Mouse (Mus musculus) hematopoietic stem cell, adult 5-6 weeks (primary cell): ENCODE measurements around the gene Zfyve26. TPM values are rescaled to one million over a fixed set of nuclear protein-coding genes. Genes with fewer than 3 reads are reported as not detected.

Experiments
- ATAC-seq, 2 experiments: fragments of 125-278 bp in 1 of 2; replicated peaks in 1 of 2; 2 replicates each; pipeline ENCODE4 v1.8.0; 2016 to 2017; ENCODE audit warnings: inconsistent platforms in 2 of 2, mild to moderate bottlenecking in 2 of 2, moderate number of reproducible peaks in 2 of 2, low read depth in 1 of 2, moderate TSS enrichment in 1 of 2; ENCODE audit not compliant: low FRiP score in 2 of 2, poor library complexity in 2 of 2, severe bottlenecking in 2 of 2, insufficient read depth in 1 of 2, low TSS enrichment in 1 of 2
- total RNA-seq: library from RNA; stranded (forward); fragments of 172-1452, 232-1000 nt; gene quantifications from 2 replicates; pipeline ENCODE4 v1.2.3, GENCODE M21; 2017

Zfyve26 gene
- total RNA-seq, 1 experiment from 2014 or later, result 15.5 TPM

- no peak for ATAC-seq
Observed at GRCm38 (mm10) chr12:79292874-79293273, 3.2 kb downstream of the Zfyve26 start.

GRCm38 (mm10) chr12:79282595-79282994, 13.5 kb downstream of the Zfyve26 start:
- no peak for ATAC-seq

- ATAC-seq, result no peak
Observed at GRCm38 (mm10) chr12:79279513-79280115, 16.5 kb downstream of the Zfyve26 start.

GRCm38 (mm10) chr12:79272604-79273003, 23.5 kb downstream of the Zfyve26 start:
- no peak for ATAC-seq

GRCm38 (mm10) chr12:79261035-79261434, 35.1 kb downstream of the Zfyve26 start:
- ATAC-seq, result no peak

GRCm38 (mm10) chr12:79260154-79260553, 36.0 kb downstream of the Zfyve26 start:
- no peak for ATAC-seq

- ATAC-seq, result peak; percentile 18 to 68; a peak in 1 of 4 replicates
Observed at GRCm38 (mm10) chr12:79254975-79255374, 41.1 kb downstream of the Zfyve26 start.

GRCm38 (mm10) chr12:79253294-79254053, 42.6 kb downstream of the Zfyve26 start:
- peak; percentile 57 to 75; a peak in 3 of 4 replicates for ATAC-seq

GRCm38 (mm10) chr12:79248110-79248509, 48.0 kb downstream of the Zfyve26 start:
- no peak for ATAC-seq

- no peak for ATAC-seq
Observed at GRCm38 (mm10) chr12:79242921-79243320, 53.2 kb downstream of the Zfyve26 start.

GRCm38 (mm10) chr12:79241985-79242384, 54.1 kb downstream of the Zfyve26 start:
- ATAC-seq, result no peak

GRCm38 (mm10) chr12:79235485-79236080, 60.5 kb downstream of the Zfyve26 start:
- peak in 1 of 2 experiments; percentile 53; a peak in 1 of 4 replicates for ATAC-seq

GRCm38 (mm10) chr12:79217511-79217910, 78.6 kb downstream of the Zfyve26 start:
- ATAC-seq, result no peak

GRCm38 (mm10) chr12:79211447-79211846, 84.7 kb downstream of the Zfyve26 start:
- ATAC-seq, result no peak

- ATAC-seq, result peak; percentile 82 to 87
Observed at GRCm38 (mm10) chr12:79208703-79209464, 87.2 kb downstream of the Zfyve26 start, which contains the start of gene Rdh12. TSS of gene Rdh12 (plus strand) at chr12:79208914.

- no peak for ATAC-seq
Observed at GRCm38 (mm10) chr12:79201882-79202281, 94.2 kb downstream of the Zfyve26 start.

- ATAC-seq, result no peak
Observed at GRCm38 (mm10) chr12:79197105-79197504, 99.0 kb downstream of the Zfyve26 start.
